Mouse (Mus musculus): ENCODE data around the gene Sap30. TPM values are rescaled to one million over a fixed set of nuclear protein-coding genes. Genes with fewer than 3 reads are reported as not detected.
"Not testable (repeated sequence)": the region's sequence is repeated elsewhere in the genome, so short reads cannot be mapped to it uniquely, and the experiment has no call there.

Sap30 gene
- polyA plus RNA-seq, 1 experiment from 2014 or later = 20.7 TPM

DNA sequence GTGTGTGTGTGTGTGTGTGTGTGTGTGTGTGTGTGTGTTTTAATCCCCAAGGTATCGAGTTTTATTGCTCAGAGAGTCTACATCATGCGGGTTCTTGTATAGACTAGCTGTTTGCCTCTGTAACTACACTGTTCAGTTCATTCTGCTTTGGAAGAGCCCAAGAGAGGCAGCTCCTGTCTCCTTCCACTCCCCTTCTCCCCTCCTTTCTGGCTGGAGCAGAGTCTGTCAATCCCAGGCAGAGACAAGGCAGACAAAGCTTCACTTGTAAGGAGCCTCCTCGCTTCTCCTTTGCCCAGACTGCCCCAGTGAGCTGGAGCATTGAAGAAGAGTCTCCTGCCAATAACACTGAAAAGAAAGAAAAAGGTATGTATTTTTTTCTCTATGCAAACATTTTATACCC is 31.9 kb downstream of the Sap30 start, which contains the start of gene Scrg1:
TSS of gene Scrg1 (plus strand) at position 159 of the 400 bp plus-strand sequence.
- Histone ChIP-seq H3K4me1 (ENCODE audit: control insufficient read depth, insufficient read depth, low read depth, low read length) (no peaks in the 10 kb centered on the region), H3K9ac (ENCODE audit: low read depth, low read length) (no peak within 1 kb of the TSS), H3K4me3 (ENCODE audit: low read length) (no peak within 1 kb of the TSS), H3K36me3 (ENCODE audit: control insufficient read depth, insufficient read depth, low read length) (no peaks in the 10 kb centered on the region), H3K27ac (ENCODE audit: low read depth, low read length) (no peak within 1 kb of the TSS), H3K9me3 (ENCODE audit: control insufficient read depth, low read length) (no peaks in the 10 kb centered on the region), H3K4me2 (ENCODE audit: low read length) (no peak within 1 kb of the TSS), H3K27me3 (replicated peaks; ENCODE audit: control insufficient read depth, insufficient read depth, low read length) (no peaks in the 10 kb centered on the region)
- ATAC-seq = peak; percentile 85
- 50% methylated on average over 3 of the region's 3 CpGs for whole genome bisulfite sequencing

DNA sequence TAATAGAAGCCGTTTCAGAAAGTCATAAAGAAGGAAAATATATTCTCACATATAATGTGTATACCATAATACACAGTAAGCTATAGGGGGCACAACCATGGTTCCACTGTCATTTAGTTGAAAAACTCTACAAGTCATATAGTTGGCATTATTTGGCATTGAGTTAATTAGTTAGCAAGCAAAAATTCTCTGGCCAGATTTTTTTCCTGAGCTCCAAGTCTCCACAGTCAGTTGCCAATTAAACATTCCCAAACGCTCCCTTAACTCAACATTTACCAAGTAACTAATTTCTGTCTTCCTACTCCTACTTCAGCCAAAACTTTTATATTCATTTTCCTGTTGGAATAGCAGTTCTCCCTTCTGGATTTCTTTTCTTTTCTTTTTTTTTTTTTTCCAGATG is 34.3 kb downstream of the Sap30 start:
- Histone ChIP-seq H3K4me2 (ENCODE audit: low read length) (no peak overlapping the region), H3K27me3 (replicated peaks; ENCODE audit: control insufficient read depth, insufficient read depth, low read length) (no peaks in the 10 kb centered on the region), H3K9me3 (ENCODE audit: control insufficient read depth, low read length) (no peaks in the 10 kb centered on the region), H3K27ac (ENCODE audit: low read depth, low read length) (no peak overlapping the region), H3K4me3 (ENCODE audit: low read length) (no peak overlapping the region), H3K4me1 (ENCODE audit: control insufficient read depth, insufficient read depth, low read depth, low read length) (no peaks in the 10 kb centered on the region), H3K9ac (ENCODE audit: low read depth, low read length) (no peak overlapping the region), H3K36me3 (ENCODE audit: control insufficient read depth, insufficient read depth, low read length) (no peaks in the 10 kb centered on the region)
- ATAC-seq = no peak
- WGBS = 96% methylated on average over 2 of the region's 2 CpGs

DNA sequence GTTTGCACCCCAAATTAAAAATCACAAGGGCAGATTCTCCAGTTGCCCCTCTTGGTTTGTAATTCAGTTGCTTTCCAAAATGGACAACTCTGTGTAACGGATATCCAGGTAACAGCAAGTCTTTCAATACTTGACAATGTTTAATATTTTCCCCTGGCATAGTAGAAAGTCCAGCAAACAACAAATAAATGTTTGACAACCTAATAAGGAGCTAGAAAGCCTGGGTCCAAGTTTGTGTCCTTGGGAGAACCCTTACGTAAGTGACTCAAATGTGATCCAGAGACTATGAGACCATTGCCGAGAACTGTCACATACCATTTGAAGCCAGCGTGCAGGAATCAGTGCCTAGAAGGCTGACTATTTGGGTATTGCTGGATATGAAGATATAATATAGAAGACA is 35.8 kb downstream of the Sap30 start:
- Histone ChIP-seq H3K9ac (ENCODE audit: low read depth, low read length) (no peak overlapping the region), H3K36me3 (ENCODE audit: control insufficient read depth, insufficient read depth, low read length) (no peaks in the 10 kb centered on the region), H3K27ac (ENCODE audit: low read depth, low read length) (no peak overlapping the region), H3K4me2 (ENCODE audit: low read length) (no peak overlapping the region), H3K27me3 (replicated peaks; ENCODE audit: control insufficient read depth, insufficient read depth, low read length) (no peaks in the 10 kb centered on the region), H3K4me3 (ENCODE audit: low read length) (no peak overlapping the region), H3K4me1 (ENCODE audit: control insufficient read depth, insufficient read depth, low read depth, low read length) (no peaks in the 10 kb centered on the region), H3K9me3 (ENCODE audit: control insufficient read depth, low read length) (no peaks in the 10 kb centered on the region)
- WGBS = 95% methylated on average over 4 of the region's 4 CpGs
- no peak for ATAC-seq

DNA sequence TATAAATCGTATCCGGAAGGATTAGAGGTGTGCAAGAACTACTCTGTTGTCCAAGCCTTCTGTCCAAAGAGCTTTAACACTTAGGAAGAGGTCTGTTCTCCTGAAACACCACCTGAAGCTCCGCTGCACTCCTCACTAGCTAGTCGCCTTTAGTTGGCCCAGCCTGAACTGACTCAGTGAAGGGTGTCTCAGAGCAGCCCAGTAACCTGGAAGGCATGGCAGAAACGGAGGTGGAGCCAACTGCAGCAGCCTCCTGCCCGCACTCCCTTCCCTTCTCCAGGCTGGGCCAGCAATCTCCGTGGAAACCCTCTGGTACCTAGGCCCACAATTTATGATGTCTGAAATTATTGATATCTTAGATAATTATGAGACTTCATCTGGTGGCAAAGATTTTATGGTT is 36.9 kb downstream of the Sap30 start:
- Histone ChIP-seq H3K4me1 (ENCODE audit: control insufficient read depth, insufficient read depth, low read depth, low read length) (no peaks in the 10 kb centered on the region), H3K9me3 (ENCODE audit: control insufficient read depth, low read length) (no peaks in the 10 kb centered on the region), H3K4me2 (ENCODE audit: low read length) (no peak overlapping the region), H3K4me3 (ENCODE audit: low read length) (no peak overlapping the region), H3K36me3 (ENCODE audit: control insufficient read depth, insufficient read depth, low read length) (no peaks in the 10 kb centered on the region), H3K27ac (ENCODE audit: low read depth, low read length) (no peak overlapping the region), H3K9ac (ENCODE audit: low read depth, low read length) (no peak overlapping the region), H3K27me3 (replicated peaks; ENCODE audit: control insufficient read depth, insufficient read depth, low read length) (no peaks in the 10 kb centered on the region)
- WGBS = 73% methylated on average over 7 of the region's 7 CpGs
- no peak for ATAC-seq

DNA sequence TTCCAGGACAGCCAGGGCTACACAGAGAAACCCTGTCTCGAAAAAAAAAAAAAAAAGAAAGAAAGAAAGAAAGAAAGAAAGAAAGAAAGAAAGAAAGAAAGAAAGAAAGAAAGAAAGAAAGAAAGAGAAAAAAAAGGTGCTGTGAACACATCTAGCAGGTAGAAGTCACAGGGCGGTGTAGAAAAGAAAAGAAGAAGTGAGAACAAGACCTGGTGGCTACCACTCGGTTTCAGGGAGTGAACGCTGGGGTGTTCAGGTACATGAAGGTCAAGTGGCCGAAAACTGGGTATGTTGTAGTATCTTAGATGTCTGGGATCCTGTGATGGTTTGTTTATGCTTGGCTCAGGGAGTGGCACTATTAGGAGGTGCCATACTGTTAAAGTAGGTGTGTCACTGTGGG is 41.8 kb downstream of the Sap30 start:
- H3K4me3 ChIP-seq (ENCODE audit: low read length); ATAC-seq; H3K27ac ChIP-seq (ENCODE audit: low read depth, low read length); H3K4me2 ChIP-seq (ENCODE audit: low read length); H3K4me1 ChIP-seq (ENCODE audit: control insufficient read depth, insufficient read depth, low read depth, low read length); H3K9ac ChIP-seq (ENCODE audit: low read depth, low read length); H3K27me3 ChIP-seq (replicated peaks; ENCODE audit: control insufficient read depth, insufficient read depth, low read length); H3K9me3 ChIP-seq (ENCODE audit: control insufficient read depth, low read length); H3K36me3 ChIP-seq (ENCODE audit: control insufficient read depth, insufficient read depth, low read length): not testable (repeated sequence)
- WGBS = 89% methylated on average over 4 of the region's 5 CpGs

DNA sequence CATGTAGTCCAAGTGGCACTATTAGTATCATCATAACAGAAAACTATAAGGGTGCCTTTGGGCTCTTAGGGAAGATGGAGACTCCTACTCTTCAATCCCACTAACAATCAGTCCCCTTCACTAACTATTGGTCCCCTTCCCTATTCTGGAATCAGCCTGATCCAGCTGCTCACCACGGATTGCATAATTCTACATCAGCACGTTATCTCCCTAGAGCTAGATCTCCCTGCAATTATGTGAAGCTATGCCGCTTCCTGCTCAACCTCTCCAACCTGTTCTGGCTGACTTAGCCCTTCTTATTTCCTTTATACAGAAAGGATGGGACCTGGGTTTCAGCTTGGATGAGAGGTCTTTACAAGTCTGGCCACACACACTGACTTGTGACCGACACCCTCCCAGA is 44.4 kb downstream of the Sap30 start:
- no peak for ATAC-seq
- no peaks in the 10 kb centered on the region for H3K27me3 ChIP-seq (replicated peaks; ENCODE audit: control insufficient read depth, insufficient read depth, low read length)
- no peaks in the 10 kb centered on the region for H3K36me3 ChIP-seq (ENCODE audit: control insufficient read depth, insufficient read depth, low read length)
- H3K4me1 ChIP-seq (ENCODE audit: control insufficient read depth, insufficient read depth, low read depth, low read length) = no peaks in the 10 kb centered on the region
- no peak overlapping the region for H3K9ac ChIP-seq (ENCODE audit: low read depth, low read length)
- no peak overlapping the region for H3K4me2 ChIP-seq (ENCODE audit: low read length)
- no peaks in the 10 kb centered on the region for H3K9me3 ChIP-seq (ENCODE audit: control insufficient read depth, low read length)
- no peak overlapping the region for H3K4me3 ChIP-seq (ENCODE audit: low read length)
- no peak overlapping the region for H3K27ac ChIP-seq (ENCODE audit: low read depth, low read length)
- 81% methylated on average over 4 of the region's 4 CpGs for WGBS

DNA sequence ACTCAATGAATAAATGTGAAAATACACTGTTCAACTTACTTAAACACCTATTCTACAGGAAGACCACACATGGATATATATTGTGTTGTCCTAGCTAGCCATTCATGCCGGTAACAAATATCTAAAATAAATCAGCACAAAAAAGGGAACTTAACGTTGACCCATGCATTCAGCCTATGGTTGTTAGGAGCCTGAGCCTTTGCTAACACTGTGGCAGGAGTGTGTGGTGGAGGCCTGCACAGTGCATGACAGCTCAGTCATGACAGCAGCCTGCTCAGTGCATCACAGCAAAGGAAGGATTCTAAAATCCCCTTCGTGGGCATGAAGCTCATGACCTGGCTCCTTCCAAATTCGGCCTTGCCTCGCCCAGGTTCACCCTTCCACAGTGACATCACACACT is 46.1 kb downstream of the Sap30 start:
- H3K27me3 ChIP-seq (replicated peaks; ENCODE audit: control insufficient read depth, insufficient read depth, low read length) = no peaks in the 10 kb centered on the region

DNA sequence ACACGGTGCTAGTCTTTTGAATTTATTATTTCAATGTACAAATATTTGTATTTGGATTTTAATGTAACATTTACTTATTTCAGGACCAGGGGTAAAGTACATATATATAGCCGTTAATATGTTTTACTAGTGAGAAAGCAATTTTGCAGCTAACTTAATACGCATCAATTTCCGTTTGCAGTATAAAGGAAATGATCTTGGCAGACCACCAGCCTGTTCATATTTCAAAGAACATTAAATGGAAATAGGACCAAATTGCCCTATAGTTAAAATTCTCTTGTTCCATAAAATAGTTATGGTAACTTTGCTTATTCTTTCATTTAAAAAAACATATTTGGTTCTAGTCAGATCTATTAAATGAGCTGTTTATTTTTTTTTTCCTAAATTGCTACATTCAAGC is 46.5 kb downstream of the Sap30 start:
- WGBS = 89% methylated on average over 4 of the region's 4 CpGs
- no peaks in the 10 kb centered on the region for H3K9me3 ChIP-seq (ENCODE audit: control insufficient read depth, low read length)
- peaks cover 2% of the 10 kb centered on the region; the same call in 1 of the 2 replicates for H3K4me1 ChIP-seq (ENCODE audit: control insufficient read depth, insufficient read depth, low read depth, low read length)
- no peak for ATAC-seq
- H3K4me2 ChIP-seq (ENCODE audit: low read length) = no peak overlapping the region
- H3K36me3 ChIP-seq (ENCODE audit: control insufficient read depth, insufficient read depth, low read length) = no peaks in the 10 kb centered on the region
- no peaks in the 10 kb centered on the region for H3K27me3 ChIP-seq (replicated peaks; ENCODE audit: control insufficient read depth, insufficient read depth, low read length)
- no peak overlapping the region for H3K9ac ChIP-seq (ENCODE audit: low read depth, low read length)
- H3K27ac ChIP-seq (ENCODE audit: low read depth, low read length) = no peak overlapping the region
- H3K4me3 ChIP-seq (ENCODE audit: low read length) = no peak overlapping the region

More for the DNA sequence above, 46.1 kb downstream of the Sap30 start:
- Histone ChIP-seq H3K9ac (ENCODE audit: low read depth, low read length) (no peak overlapping the region), H3K27ac (ENCODE audit: low read depth, low read length) (no peak overlapping the region), H3K4me2 (ENCODE audit: low read length) (no peak overlapping the region), H3K36me3 (ENCODE audit: control insufficient read depth, insufficient read depth, low read length) (no peaks in the 10 kb centered on the region), H3K9me3 (ENCODE audit: control insufficient read depth, low read length) (no peaks in the 10 kb centered on the region), H3K4me1 (ENCODE audit: control insufficient read depth, insufficient read depth, low read depth, low read length) (no peaks in the 10 kb centered on the region), H3K4me3 (ENCODE audit: low read length) (no peak overlapping the region)
- WGBS = 85% methylated on average over 5 of the region's 5 CpGs
- ATAC-seq = no peak

DNA sequence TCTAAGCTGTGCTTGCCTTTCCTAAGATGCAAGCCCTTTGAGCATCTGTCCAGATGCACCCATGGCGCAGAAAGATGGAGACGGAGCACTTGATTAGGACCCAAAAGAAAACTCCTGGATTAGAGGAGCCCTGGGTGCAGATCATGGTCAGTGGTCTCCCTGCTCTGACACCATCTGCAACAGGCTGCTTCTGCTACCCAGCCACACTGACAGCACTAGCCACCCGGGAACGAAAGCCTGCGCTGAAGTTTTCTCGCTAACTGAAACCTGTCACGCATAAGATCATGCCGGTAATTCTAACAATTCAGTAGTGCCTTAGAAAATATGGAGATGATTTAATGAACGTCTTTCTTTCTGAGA is 51.2 kb downstream of the Sap30 start:
- Histone ChIP-seq H3K4me1 (ENCODE audit: control insufficient read depth, insufficient read depth, low read depth, low read length) (peaks cover 5% of the 10 kb centered on the region), H3K27ac (ENCODE audit: low read depth, low read length) (no peak overlapping the region), H3K27me3 (replicated peaks; ENCODE audit: control insufficient read depth, insufficient read depth, low read length) (no peaks in the 10 kb centered on the region), H3K4me3 (ENCODE audit: low read length) (no peak overlapping the region), H3K9ac (ENCODE audit: low read depth, low read length) (no peak overlapping the region), H3K4me2 (ENCODE audit: low read length) (no peak overlapping the region), H3K9me3 (ENCODE audit: control insufficient read depth, low read length) (no peaks in the 10 kb centered on the region), H3K36me3 (ENCODE audit: control insufficient read depth, insufficient read depth, low read length) (no peaks in the 10 kb centered on the region)
- peak; percentile 60 for ATAC-seq
- WGBS = 75% methylated on average over 9 of the region's 9 CpGs
